Mouse (Mus musculus) limb, embryonic 12.5 days (tissue): ENCODE data around the gene Cfap206. TPM values are rescaled to one million over a fixed set of nuclear protein-coding genes. Genes with fewer than 3 reads are reported as not detected.

Source experiments
- ATAC-seq: fragments of 200-750 bp; cut with Nextera tagmentation; 2 replicates; pipeline ENCODE4 v1.8.0; 2017; ENCODE audit warnings: low read depth, moderate TSS enrichment; ENCODE audit not compliant: insufficient number of reproducible peaks, insufficient read depth, low FRiP score, low TSS enrichment
- H3K27ac ChIP-seq: fragments of 300-500 bp; sonication (generic); 2 replicates; pipeline ENCODE4 v1.5.1; 2016; ENCODE audit warnings: mild to moderate bottlenecking, moderate library complexity
- H3K27me3 ChIP-seq: fragments of 300-500 bp; sonication (generic); 2 replicates; pipeline ENCODE4 v1.6.1; 2016; ENCODE audit warnings: mild to moderate bottlenecking, moderate library complexity
- H3K36me3 ChIP-seq: fragments of 300-500 bp; sonication (generic); 2 replicates; pipeline ENCODE4 v1.6.1; 2016; ENCODE audit warnings: mild to moderate bottlenecking, moderate library complexity
- H3K4me1 ChIP-seq: fragments of 300-500 bp; sonication (generic); replicated peaks from 2 replicates; pipeline ENCODE4 v1.6.1; 2016
- H3K4me2 ChIP-seq: fragments of 300-500 bp; sonication (generic); 2 replicates; pipeline ENCODE4 v1.6.1; 2016; ENCODE audit warnings: mild to moderate bottlenecking, moderate library complexity
- H3K4me3 ChIP-seq: fragments of 300-500 bp; sonication (generic); replicated peaks from 2 replicates; pipeline ENCODE4 v1.5.1; 2016; ENCODE audit warnings: mild to moderate bottlenecking
- H3K9ac ChIP-seq: fragments of 300-500 bp; sonication (generic); replicated peaks from 2 replicates; pipeline ENCODE4 v1.6.1; 2016; ENCODE audit warnings: mild to moderate bottlenecking, moderate library complexity
- H3K9me3 ChIP-seq: fragments of 300-500 bp; sonication (generic); 2 replicates; pipeline ENCODE4 v1.6.1; 2016; ENCODE audit warnings: mild to moderate bottlenecking, moderate library complexity
- WGBS: fragments of 180-500 bp; shearing (Covaris S2); methylation state at CpG from one replicate; pipeline ENCODE4 v1.1.7; 2016; 5-methylcytosine and 5-hydroxymethylcytosine counted together
- polyA plus RNA-seq: library from polyadenylated mRNA; unstranded; fragments of >200 nt; fragmentation: Nextera tagmentation; extraction: Ambion mirVana; gene quantifications from 2 replicates; pipeline ENCODE4 v1.2.1, GENCODE M21; 2016

The Cfap206 gene
- polyA plus RNA-seq, 1 experiment from 2014 or later, result 0.20 TPM

DNA sequence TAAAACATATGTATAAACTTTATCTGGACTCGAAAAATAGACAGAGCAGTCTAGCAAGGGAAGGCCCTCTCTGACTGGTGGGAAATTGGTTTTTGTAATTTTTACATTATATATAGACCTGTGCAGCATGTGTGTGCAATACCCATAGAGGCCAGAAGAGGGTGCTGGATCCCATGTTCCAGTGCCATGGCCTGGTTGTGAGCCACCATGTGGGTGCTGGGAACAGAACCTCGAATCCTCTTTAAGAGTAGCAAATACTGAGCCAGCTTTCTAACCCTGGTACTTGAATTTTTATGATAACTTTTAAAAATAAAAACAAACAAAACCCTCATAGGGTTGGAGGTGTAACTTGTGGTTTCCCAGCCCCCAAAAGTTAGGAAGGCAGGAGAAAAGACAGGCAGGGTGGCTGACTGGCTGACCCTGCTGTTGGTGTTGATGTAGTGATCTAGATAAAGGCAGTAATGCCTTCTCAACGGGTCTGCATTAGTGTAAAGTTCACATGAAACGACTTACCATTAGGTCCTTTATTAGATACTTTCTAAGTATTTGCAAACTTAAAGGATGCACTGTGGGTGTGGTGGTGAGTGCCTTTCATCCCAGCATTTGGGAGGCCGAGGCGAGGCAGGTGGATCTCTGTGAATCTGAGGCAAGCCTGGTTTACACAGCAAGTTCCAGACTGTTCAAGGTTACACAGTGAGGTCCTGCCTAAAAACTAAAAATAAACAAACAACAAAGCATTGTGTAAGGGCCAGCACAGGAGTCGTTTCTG, 9.7 kb downstream of the Cfap206 start:
- Histone ChIP-seq H3K27me3 (no peaks in the 10 kb centered on the region), H3K4me2 (no peak overlapping the region), H3K27ac (no peak overlapping the region), H3K9ac (no peak overlapping the region), H3K9me3 (peaks cover 16% of the 10 kb centered on the region), H3K36me3 (no peaks in the 10 kb centered on the region), H3K4me1 (no peaks in the 10 kb centered on the region), H3K4me3 (no peak overlapping the region)
- WGBS, result 91% methylated on average over 7 of the region's 7 CpGs
- ATAC-seq, result no peak

DNA sequence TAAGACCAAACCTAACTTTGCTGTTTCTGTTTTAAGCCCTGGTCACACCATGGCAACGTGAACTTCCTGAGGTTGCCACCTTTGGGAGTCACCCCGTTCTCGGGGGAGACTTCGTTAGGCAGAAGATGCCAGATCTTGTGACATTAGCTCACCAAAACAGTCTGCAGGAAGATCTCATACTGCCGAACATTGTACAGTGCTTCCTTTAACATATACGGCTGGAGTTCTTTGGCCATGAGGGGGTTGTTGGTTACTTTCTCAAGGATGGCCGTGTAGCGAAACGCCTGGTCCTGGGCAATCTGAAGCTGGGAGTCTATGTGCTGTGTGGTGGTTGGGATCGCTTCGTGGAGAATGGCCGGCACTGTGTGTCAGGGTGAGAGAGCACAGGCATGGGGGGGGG, 10.6 kb downstream of the Cfap206 start:
- no peak overlapping the region for H3K4me2 ChIP-seq
- WGBS, result 98% methylated on average over 12 of the region's 12 CpGs
- H3K4me1 ChIP-seq, result no peaks in the 10 kb centered on the region
- no peaks in the 10 kb centered on the region for H3K36me3 ChIP-seq
- no peaks in the 10 kb centered on the region for H3K27me3 ChIP-seq
- ATAC-seq, result no peak
- no peak overlapping the region for H3K27ac ChIP-seq
- no peak overlapping the region for H3K4me3 ChIP-seq
- H3K9ac ChIP-seq, result no peak overlapping the region
- H3K9me3 ChIP-seq, result peaks cover 16% of the 10 kb centered on the region

DNA sequence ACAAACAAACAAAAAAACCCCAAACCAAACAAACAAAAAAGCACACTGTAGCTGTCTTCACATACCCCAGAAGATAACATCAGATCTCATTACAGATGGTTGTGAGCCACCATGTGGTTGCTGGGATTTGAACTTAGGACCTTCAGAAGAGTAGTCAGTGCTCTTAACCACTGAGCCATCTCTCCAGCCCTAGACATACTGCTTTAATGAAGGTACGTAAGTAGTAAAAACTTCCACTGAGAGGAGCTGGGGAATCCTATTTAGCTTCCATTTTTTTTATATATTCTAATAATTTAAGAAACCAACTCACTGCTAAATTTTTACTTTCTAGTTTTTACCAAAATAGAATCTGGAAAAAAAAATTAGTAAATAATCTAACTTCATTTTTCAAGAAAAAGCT, 14.9 kb downstream of the Cfap206 start:
- Histone ChIP-seq H3K4me1 (no peaks in the 10 kb centered on the region), H3K4me2 (no peak overlapping the region), H3K9ac (no peak overlapping the region), H3K27me3 (no peaks in the 10 kb centered on the region), H3K36me3 (no peaks in the 10 kb centered on the region), H3K4me3 (no peak overlapping the region), H3K27ac (no peak overlapping the region), H3K9me3 (peaks cover 16% of the 10 kb centered on the region)
- WGBS, result 93% methylated on average over 1 of the region's 1 CpGs
- ATAC-seq, result no peak

DNA sequence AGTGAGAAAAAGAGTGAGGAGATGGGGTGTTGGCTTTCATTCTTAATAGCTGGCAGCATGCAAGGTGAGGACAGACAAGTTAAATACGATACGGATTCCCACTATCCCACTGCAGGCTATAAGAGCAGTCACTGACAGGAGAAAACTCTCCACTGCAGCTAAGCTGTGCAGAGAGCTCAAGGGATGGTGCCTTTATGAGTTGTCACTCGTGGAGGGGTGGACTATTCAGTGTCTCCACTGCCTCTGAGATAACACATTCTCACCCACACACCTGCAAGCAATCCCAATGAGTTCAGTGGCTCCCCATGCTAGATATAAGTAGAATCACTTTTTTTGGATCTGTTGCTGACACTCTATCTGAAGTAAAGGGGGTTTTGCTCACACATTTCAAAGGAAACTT, 21.9 kb downstream of the Cfap206 start:
- H3K27me3 ChIP-seq, result no peaks in the 10 kb centered on the region
- H3K9ac ChIP-seq, result no peak overlapping the region
- no peaks in the 10 kb centered on the region for H3K36me3 ChIP-seq
- H3K27ac ChIP-seq, result no peak overlapping the region
- no peak overlapping the region for H3K4me3 ChIP-seq
- H3K4me1 ChIP-seq, result no peaks in the 10 kb centered on the region
- H3K4me2 ChIP-seq, result no peak overlapping the region
- 80% methylated on average over 3 of the region's 3 CpGs for WGBS
- peaks cover 4% of the 10 kb centered on the region; the same call in 1 of the 2 replicates for H3K9me3 ChIP-seq
- ATAC-seq, result no peak

DNA sequence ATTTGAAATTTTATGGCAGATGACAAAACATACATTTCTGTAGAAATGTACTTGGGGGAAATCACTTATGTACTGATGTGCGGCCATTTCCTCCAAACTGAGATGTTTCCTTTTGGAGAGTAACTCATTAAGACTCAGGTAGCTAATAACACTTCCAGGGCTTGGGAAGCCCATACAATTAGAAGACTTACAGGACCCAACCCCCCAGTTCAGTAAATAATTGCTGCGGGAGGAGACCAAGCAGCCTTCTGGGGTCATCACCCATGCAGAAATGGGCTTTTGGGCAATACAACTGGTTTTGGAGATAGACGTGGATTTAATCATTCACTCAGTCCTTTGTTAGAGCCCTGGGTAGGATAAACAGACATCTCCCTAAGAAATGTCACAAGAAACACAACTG, 22.8 kb downstream of the Cfap206 start:
- 79% methylated on average over 3 of the region's 3 CpGs for WGBS
- no peaks in the 10 kb centered on the region for H3K4me1 ChIP-seq

DNA sequence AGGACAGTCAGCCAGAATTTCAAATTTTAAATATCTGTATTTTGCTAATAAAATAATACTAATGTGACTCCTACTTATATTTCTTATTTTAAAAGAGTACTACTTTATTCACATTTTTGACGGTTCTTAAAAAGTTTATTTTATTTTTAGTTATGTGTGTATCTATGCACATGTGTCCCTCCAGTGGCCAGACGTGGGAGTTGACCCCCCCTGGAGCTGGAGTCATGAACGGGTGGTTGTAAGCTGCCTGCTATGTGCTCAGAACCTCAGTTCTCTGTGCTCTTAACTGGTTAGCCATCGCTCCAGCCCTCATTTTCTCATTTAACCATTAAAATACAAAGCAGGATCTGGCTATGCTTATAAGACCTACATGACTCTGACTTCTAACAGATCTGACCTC, 27.0 kb downstream of the Cfap206 start:
- no peaks in the 10 kb centered on the region for H3K4me1 ChIP-seq
- no peak overlapping the region for H3K4me2 ChIP-seq
- H3K27me3 ChIP-seq, result no peaks in the 10 kb centered on the region
- H3K9me3 ChIP-seq, result no peaks in the 10 kb centered on the region
- 69% methylated on average over 4 of the region's 4 CpGs for WGBS
- ATAC-seq, result no peak
- no peak overlapping the region for H3K9ac ChIP-seq
- H3K36me3 ChIP-seq, result no peaks in the 10 kb centered on the region
- no peak overlapping the region for H3K27ac ChIP-seq
- no peak overlapping the region for H3K4me3 ChIP-seq

More for the DNA sequence above, 22.8 kb downstream of the Cfap206 start:
- Histone ChIP-seq H3K4me3 (no peak overlapping the region), H3K9ac (no peak overlapping the region), H3K9me3 (peaks cover 4% of the 10 kb centered on the region; the same call in 1 of the 2 replicates), H3K4me2 (no peak overlapping the region), H3K27ac (no peak overlapping the region), H3K36me3 (no peaks in the 10 kb centered on the region), H3K27me3 (no peaks in the 10 kb centered on the region)
- no peak for ATAC-seq

DNA sequence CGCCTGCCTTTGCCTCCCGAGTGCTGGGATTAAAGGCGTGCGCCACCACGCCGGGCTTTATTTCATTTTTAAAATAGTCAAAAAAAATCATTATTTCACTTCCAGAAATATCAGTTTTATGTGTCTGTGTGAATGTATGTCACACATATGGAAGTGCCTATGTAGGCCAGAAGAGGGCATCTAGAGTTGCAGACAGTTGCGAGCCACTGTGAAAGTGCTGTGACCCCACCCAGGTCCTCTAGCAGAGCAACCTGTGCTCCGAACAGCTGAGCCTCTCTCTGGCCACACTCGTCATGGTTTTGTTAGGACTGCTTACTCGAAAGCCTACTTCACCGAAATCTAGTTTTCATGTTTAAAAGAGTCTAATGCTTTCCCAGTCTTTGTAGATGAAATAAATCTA, 27.8 kb downstream of the Cfap206 start:
- ATAC-seq, result no peak
- Histone ChIP-seq H3K9ac (no peak overlapping the region), H3K4me1 (no peaks in the 10 kb centered on the region), H3K27ac (no peak overlapping the region), H3K36me3 (no peaks in the 10 kb centered on the region), H3K9me3 (no peaks in the 10 kb centered on the region), H3K4me3 (no peak overlapping the region), H3K27me3 (no peaks in the 10 kb centered on the region), H3K4me2 (no peak overlapping the region)
- 94% methylated on average over 11 of the region's 11 CpGs for WGBS

DNA sequence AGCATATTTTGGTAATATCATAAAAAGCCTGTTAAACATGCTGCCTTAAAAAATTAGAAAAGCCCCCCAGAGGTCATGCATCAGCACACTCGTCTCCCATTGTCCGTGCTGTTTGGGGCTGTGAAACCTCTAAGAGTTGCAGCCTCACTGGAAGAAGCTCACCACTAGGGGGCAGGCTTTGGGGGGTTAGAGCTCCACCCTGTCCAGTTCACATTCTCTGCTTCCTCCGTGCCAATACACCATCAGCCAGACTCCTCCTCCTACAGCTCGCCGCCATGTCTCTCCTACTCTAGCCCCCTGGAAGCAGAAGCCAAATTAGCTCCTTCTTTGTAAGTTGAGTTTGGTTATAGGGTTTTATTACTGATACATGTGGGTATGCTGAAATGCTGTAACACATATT, 28.5 kb downstream of the Cfap206 start:
- 44% methylated on average over 5 of the region's 5 CpGs for WGBS
- no peaks in the 10 kb centered on the region for H3K36me3 ChIP-seq
- H3K9ac ChIP-seq, result no peak overlapping the region
- H3K9me3 ChIP-seq, result no peaks in the 10 kb centered on the region
- H3K4me3 ChIP-seq, result no peak overlapping the region
- no peaks in the 10 kb centered on the region for H3K4me1 ChIP-seq
- no peaks in the 10 kb centered on the region for H3K27me3 ChIP-seq
- H3K27ac ChIP-seq, result no peak overlapping the region
- ATAC-seq, result peak; percentile 66; the same call in 1 of the 2 replicates
- no peak overlapping the region for H3K4me2 ChIP-seq

DNA sequence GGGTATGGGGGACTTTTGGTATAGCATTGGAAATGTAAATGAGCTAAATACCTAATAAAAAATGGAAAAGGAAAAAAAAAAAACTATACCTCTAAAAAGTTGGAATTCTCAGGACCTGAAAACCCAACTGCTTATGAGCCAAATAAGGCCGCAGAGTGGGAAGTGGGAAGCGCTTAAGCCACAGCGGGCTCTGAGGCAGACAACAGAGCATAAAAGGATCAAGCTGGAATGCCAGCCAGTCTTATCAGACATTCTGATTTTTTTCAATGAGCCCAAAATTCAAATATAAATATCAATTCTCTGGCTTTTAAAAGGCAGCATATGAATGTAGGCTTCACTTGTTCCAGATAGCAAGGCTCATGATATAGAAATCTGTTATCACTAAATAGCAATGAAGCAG, 42.0 kb downstream of the Cfap206 start:
- H3K4me1 ChIP-seq, result peaks cover 14% of the 10 kb centered on the region
- no peaks in the 10 kb centered on the region for H3K9me3 ChIP-seq
- H3K4me2 ChIP-seq, result peak overlapping the region; percentile 55; the same call in 1 of the 2 replicates
- WGBS, result 87% methylated on average over 3 of the region's 3 CpGs
- ATAC-seq, result no peak
- no peaks in the 10 kb centered on the region for H3K27me3 ChIP-seq
- no peaks in the 10 kb centered on the region for H3K36me3 ChIP-seq
- H3K4me3 ChIP-seq, result no peak overlapping the region
- H3K9ac ChIP-seq, result no peak overlapping the region
- H3K27ac ChIP-seq, result no peak overlapping the region

DNA sequence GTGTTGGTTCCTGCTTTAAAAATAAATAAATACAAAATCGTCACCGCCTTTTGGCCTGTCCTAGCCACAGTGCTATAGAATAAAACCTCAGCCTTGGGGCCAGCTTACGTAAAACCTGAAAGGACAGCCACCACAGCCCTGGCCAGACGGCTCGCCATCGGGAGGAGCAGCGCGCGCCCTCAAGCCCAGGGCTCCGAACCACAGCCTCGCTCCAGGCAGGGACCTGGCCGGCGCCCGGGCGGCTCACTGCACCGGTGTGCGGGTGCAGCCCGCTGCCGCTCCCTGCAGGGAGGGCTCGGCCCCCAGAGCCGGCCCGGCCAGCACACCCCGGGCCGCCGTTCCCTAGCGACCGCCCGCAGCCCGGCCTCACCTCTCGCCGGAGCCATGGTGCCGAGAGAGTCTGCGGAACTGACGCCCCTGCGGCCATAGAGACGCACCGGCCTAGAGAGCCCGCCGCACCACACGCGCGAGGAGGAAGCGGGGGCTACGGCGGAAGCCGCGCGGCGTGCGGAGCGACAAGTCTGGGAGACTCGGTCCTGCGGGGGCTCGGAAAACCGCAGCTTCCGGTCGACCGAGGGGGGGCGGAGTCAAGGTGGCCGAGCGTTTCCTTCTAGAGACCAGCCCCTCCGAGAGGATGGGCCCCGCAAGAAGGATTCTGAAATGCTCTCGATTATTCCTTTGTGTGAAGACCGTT, 43.0 kb downstream of the Cfap206 start, which contains the start of gene Slc35a1:
Gene Slc35a1, minus strand, starts transcription at position 565 of the 694 bp plus-strand sequence.
- H3K4me1 ChIP-seq, result peaks cover 24% of the 10 kb centered on the region
- H3K27ac ChIP-seq, result peak within 1 kb of the TSS; percentile 96
- H3K9me3 ChIP-seq, result no peaks in the 10 kb centered on the region
- H3K36me3 ChIP-seq, result peaks cover 10% of the 10 kb centered on the region; the same call in 1 of the 2 replicates
- peak within 1 kb of the TSS; percentile 55 for H3K4me2 ChIP-seq
- H3K27me3 ChIP-seq, result no peaks in the 10 kb centered on the region
- WGBS, result under 1% methylated on average over 65 of the region's 65 CpGs
- ATAC-seq, result peak; percentile 94
- H3K9ac ChIP-seq, result peak within 1 kb of the TSS; percentile 92
- H3K4me3 ChIP-seq, result peak within 1 kb of the TSS; percentile 86

DNA sequence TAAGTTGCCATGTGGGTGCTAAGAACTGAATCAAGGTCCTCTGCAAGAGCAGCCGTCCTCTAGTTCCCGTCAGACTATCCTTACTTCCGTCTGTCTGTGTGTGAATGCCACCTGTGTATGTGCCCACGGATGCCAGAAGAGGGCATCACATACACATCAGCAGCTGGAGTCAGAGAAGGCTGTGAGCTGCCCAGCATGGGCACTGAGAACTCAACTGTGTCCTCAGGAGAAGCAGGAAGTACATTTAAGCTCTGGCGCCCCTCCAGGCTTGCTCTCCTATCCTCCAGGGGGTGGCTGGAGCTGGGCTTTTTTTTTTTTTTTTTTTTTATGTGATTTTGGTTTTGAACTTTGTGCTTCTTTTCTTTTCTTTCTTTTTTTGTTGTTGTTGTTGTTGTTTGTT, 49.5 kb downstream of the Cfap206 start:
- Histone ChIP-seq H3K4me2 (no peak overlapping the region), H3K9ac (no peak overlapping the region), H3K4me3 (no peak overlapping the region), H3K9me3 (no peaks in the 10 kb centered on the region), H3K36me3 (peaks cover 36% of the 10 kb centered on the region), H3K4me1 (peaks cover 20% of the 10 kb centered on the region), H3K27me3 (no peaks in the 10 kb centered on the region), H3K27ac (no peak overlapping the region)
- WGBS, result 87% methylated on average over 5 of the region's 5 CpGs
- ATAC-seq, result no peak
